Mouse (Mus musculus) embryonic facial prominence, embryonic 12.5 days (tissue): ENCODE measurements at regions not wholly inside any gene's neighbourhood (a gene's known extent, or its start where the extent isn't known, plus 50 kb on each side); places are given as distances from the start of the nearest gene placed in this dataset.

ENCODE experiments used
- ATAC-seq: fragments of 200-750 bp; cut with Nextera tagmentation; 2 replicates; pipeline ENCODE4 v1.8.0; 2017; ENCODE audit not compliant: insufficient number of reproducible peaks, insufficient read depth, low FRiP score, low TSS enrichment
- H3K27ac ChIP-seq: fragments of 300-500 bp; sonication (generic); 2 replicates; pipeline ENCODE4 v1.5.1; 2016; ENCODE audit warnings: mild to moderate bottlenecking
- H3K27me3 ChIP-seq: fragments of 300-500 bp; sonication (generic); 2 replicates; pipeline ENCODE4 v1.6.1; 2016; ENCODE audit warnings: mild to moderate bottlenecking, moderate library complexity
- H3K36me3 ChIP-seq: fragments of 300-500 bp; sonication (generic); 2 replicates; pipeline ENCODE4 v1.6.1; 2016; ENCODE audit warnings: mild to moderate bottlenecking
- H3K4me1 ChIP-seq: fragments of 300-500 bp; sonication (generic); 2 replicates; pipeline ENCODE4 v1.6.1; 2016
- H3K4me2 ChIP-seq: fragments of 300-500 bp; sonication (generic); replicated peaks from 2 replicates; pipeline ENCODE4 v1.6.1; 2016; ENCODE audit warnings: mild to moderate bottlenecking, moderate library complexity
- H3K4me3 ChIP-seq: fragments of 300-500 bp; sonication (generic); 2 replicates; pipeline ENCODE4 v1.5.1; 2016; ENCODE audit warnings: mild to moderate bottlenecking
- H3K9ac ChIP-seq: fragments of 300-500 bp; sonication (generic); 2 replicates; pipeline ENCODE4 v1.6.1; 2016; ENCODE audit warnings: mild to moderate bottlenecking, moderate library complexity
- H3K9me3 ChIP-seq: fragments of 300-500 bp; sonication (generic); 2 replicates; pipeline ENCODE4 v1.6.1; 2016; ENCODE audit warnings: mild to moderate bottlenecking, moderate library complexity
- WGBS: fragments of 180-500 bp; shearing (Covaris S2); methylation state at CpG from one replicate; pipeline ENCODE4 v1.1.7; 2016; 5-methylcytosine and 5-hydroxymethylcytosine counted together

DNA sequence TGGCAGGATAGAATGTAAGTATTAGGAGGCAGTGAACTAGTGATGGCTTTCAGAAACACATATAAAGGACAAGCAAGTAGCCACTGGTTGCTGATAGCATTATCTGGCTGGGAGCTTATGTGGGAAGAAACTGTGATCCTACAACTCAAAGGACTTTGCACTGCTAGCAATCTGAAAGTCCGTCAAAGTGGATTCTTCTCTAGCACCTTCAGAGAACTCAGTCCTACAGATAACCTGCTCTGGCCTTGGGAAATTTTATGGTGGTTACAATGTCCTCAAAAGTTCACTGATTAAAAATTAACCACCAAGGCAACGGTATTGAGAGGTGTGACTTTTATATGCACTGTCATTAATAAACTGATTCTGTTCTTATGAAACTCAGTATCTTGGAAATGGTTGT, 335.3 kb downstream of the Prr30 start:
- no peaks in the 10 kb centered on the region for H3K4me1 ChIP-seq
- H3K4me3 ChIP-seq = no peak overlapping the region
- no peak overlapping the region for H3K9ac ChIP-seq
- ATAC-seq = no peak
- 71% methylated on average over 2 of the region's 2 CpGs for WGBS
- no peaks in the 10 kb centered on the region for H3K36me3 ChIP-seq
- H3K27me3 ChIP-seq = no peaks in the 10 kb centered on the region
- H3K9me3 ChIP-seq = no peaks in the 10 kb centered on the region
- H3K4me2 ChIP-seq = no peak overlapping the region
- no peak overlapping the region for H3K27ac ChIP-seq

DNA sequence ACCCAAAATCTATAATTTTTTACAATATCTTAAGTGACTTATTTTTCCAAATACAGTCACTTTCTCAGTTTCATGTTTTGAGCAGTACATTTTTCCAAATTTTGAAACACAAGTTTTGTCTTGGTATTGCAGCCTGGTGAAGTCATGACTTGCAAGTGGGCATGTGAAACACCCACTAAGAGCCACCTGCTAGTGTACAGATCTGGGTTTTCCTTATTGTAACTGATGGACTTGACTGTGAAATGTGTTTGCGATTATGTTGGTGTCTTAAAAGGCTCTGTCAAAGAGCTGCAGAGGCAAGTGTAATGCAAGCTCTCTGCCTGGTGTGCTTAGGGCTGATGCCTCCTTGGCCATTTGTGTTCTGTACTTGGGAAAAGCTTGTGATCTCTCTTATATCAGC, 336.0 kb downstream of the Prr30 start:
- no peaks in the 10 kb centered on the region for H3K36me3 ChIP-seq
- ATAC-seq = no peak

DNA sequence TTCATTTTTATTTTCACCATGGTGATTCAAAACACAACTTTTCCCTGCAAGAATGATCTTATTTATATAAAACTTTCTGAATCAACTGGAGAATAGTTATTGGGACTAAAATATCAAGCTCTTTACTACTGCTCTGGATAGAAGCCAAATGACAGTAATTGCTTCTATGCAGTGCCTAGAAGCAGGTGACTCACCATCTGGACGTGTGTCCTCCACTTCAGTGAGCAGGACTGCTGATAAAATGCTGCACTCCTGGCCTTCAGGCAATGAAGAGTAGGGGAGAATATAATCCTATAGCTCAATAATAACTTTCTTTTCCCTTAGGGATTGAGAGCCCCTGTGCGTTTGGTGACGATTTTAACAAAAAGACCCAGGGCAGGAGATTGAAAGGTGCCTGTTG, 357.3 kb downstream of the Prr30 start:
- Histone ChIP-seq H3K4me3 (no peak overlapping the region), H3K4me1 (no peaks in the 10 kb centered on the region), H3K36me3 (no peaks in the 10 kb centered on the region), H3K9ac (no peak overlapping the region), H3K27me3 (no peaks in the 10 kb centered on the region), H3K9me3 (no peaks in the 10 kb centered on the region), H3K4me2 (no peak overlapping the region), H3K27ac (no peak overlapping the region)
- no peak for ATAC-seq
- 77% methylated on average over 3 of the region's 3 CpGs for whole genome bisulfite sequencing

More for the DNA sequence above, 336.0 kb downstream of the Prr30 start:
- H3K9ac ChIP-seq = no peak overlapping the region
- H3K4me1 ChIP-seq = no peaks in the 10 kb centered on the region
- H3K9me3 ChIP-seq = no peaks in the 10 kb centered on the region
- no peak overlapping the region for H3K4me2 ChIP-seq
- H3K4me3 ChIP-seq = no peak overlapping the region
- no peaks in the 10 kb centered on the region for H3K27me3 ChIP-seq
- 86% methylated on average over 1 of the region's 1 CpGs for WGBS
- H3K27ac ChIP-seq = no peak overlapping the region
